ENCODE assay signal across 26 mouse cellular contexts in the genomic region with DNA sequence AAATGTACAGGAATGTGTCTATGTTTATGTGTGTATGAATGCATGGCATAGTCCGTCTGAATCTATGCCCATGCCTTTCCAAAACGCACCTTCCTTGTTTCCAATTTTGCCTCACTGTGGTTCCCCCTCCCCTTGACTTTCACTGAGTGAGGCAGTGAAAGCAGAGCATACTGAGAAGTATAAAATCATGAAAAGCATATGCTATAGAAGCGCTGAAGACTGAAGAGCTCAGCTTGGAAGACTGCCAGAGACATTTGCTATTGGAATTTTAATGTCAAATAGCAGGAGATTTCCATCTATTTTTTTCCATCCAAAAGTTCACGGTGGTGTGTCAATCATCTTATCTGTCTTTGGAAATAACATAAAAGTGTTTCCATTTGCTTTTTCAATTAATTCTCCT.
DNase-seq lines count a peak whose midpoint lies in the region; ATAC-seq and TF ChIP-seq lines count a peak whose summit lies in the region.
"Had no signal": no experiment of that assay in that cellular context is flagged by ENCODE, and none has a peak within 500 bp of the region (broad histone marks: within the 10 kb centered on the region; RNA-seq: fewer than 3 reads in every experiment).

No protein-coding gene starts in this region.

- H3K9ac ChIP-seq in embryonic facial prominence, embryonic 12.5 days: no peak overlapping the region
- H3K9ac ChIP-seq in kidney, postnatal 0 days (ENCODE audit: low read depth, low read length): no peak overlapping the region
- no peak overlapping the region for H3K9ac ChIP-seq in midbrain, embryonic 15.5 days
- no peak overlapping the region for H3K9ac ChIP-seq in midbrain, embryonic 13.5 days (replicated peaks)
- H3K9ac ChIP-seq in midbrain, postnatal 0 days (replicated peaks; ENCODE audit: low read length, poor library complexity, severe bottlenecking): no peak overlapping the region
- H3K9ac ChIP-seq: kidney, embryonic 15.5 days; limb, embryonic 13.5 days; liver, embryonic 13.5 days; midbrain, embryonic 12.5 days; neural tube, embryonic 15.5 days; stomach, embryonic 15.5 days had no signal

- 60% methylated on average over 4 of the region's 4 CpGs for WGBS in embryonic facial prominence, embryonic 12.5 days
- WGBS in embryonic facial prominence, embryonic 10.5 days: 88% methylated on average over 4 of the region's 4 CpGs
- WGBS in kidney, postnatal 0 days: 66% methylated on average over 4 of the region's 4 CpGs
- WGBS in midbrain, embryonic 15.5 days: 53% methylated on average over 4 of the region's 4 CpGs
- 69% methylated on average over 4 of the region's 4 CpGs for WGBS in midbrain, embryonic 13.5 days
- 42% methylated on average over 4 of the region's 4 CpGs for WGBS in midbrain, postnatal 0 days

- no peaks in the 10 kb centered on the region for H3K27me3 ChIP-seq in embryonic facial prominence, embryonic 12.5 days
- H3K27me3 ChIP-seq in embryonic facial prominence, embryonic 10.5 days (replicated peaks; ENCODE audit: low read depth, poor library complexity, severe bottlenecking): no peaks in the 10 kb centered on the region
- H3K27me3 ChIP-seq in kidney, postnatal 0 days (ENCODE audit: insufficient read depth, low read length): no peaks in the 10 kb centered on the region
- no peaks in the 10 kb centered on the region for H3K27me3 ChIP-seq in midbrain, embryonic 15.5 days (replicated peaks)
- no peaks in the 10 kb centered on the region for H3K27me3 ChIP-seq in midbrain, embryonic 13.5 days
- no peaks in the 10 kb centered on the region for H3K27me3 ChIP-seq in midbrain, postnatal 0 days (ENCODE audit: insufficient read depth, low read length)
- H3K27me3 ChIP-seq: kidney, embryonic 15.5 days; limb, embryonic 13.5 days; liver, embryonic 13.5 days; midbrain, embryonic 12.5 days; neural tube, embryonic 15.5 days; stomach, embryonic 15.5 days had no signal

- no peaks in the 10 kb centered on the region for H3K9me3 ChIP-seq in embryonic facial prominence, embryonic 12.5 days
- H3K9me3 ChIP-seq in embryonic facial prominence, embryonic 10.5 days: no peaks in the 10 kb centered on the region
- H3K9me3 ChIP-seq in kidney, postnatal 0 days (replicated peaks; ENCODE audit: low read length): no peaks in the 10 kb centered on the region
- H3K9me3 ChIP-seq in midbrain, embryonic 15.5 days: no peaks in the 10 kb centered on the region
- no peaks in the 10 kb centered on the region for H3K9me3 ChIP-seq in midbrain, embryonic 13.5 days
- H3K9me3 ChIP-seq in midbrain, postnatal 0 days (ENCODE audit: low read length): no peaks in the 10 kb centered on the region
- H3K9me3 ChIP-seq: kidney, embryonic 15.5 days; limb, embryonic 13.5 days; liver, embryonic 13.5 days; midbrain, embryonic 12.5 days; neural tube, embryonic 15.5 days; stomach, embryonic 15.5 days had no signal

- H3K4me1 ChIP-seq in embryonic facial prominence, embryonic 12.5 days: no peaks in the 10 kb centered on the region
- no peaks in the 10 kb centered on the region for H3K4me1 ChIP-seq in embryonic facial prominence, embryonic 10.5 days
- H3K4me1 ChIP-seq in kidney, postnatal 0 days (replicated peaks; ENCODE audit: insufficient read depth, low read length): no peaks in the 10 kb centered on the region
- no peaks in the 10 kb centered on the region for H3K4me1 ChIP-seq in midbrain, embryonic 15.5 days
- no peaks in the 10 kb centered on the region for H3K4me1 ChIP-seq in midbrain, embryonic 13.5 days (replicated peaks)
- H3K4me1 ChIP-seq in midbrain, postnatal 0 days (ENCODE audit: insufficient read depth, low read length): no peaks in the 10 kb centered on the region
- H3K4me1 ChIP-seq: kidney, embryonic 15.5 days; limb, embryonic 13.5 days; liver, embryonic 13.5 days; midbrain, embryonic 12.5 days; neural tube, embryonic 15.5 days; stomach, embryonic 15.5 days had no signal

- ATAC-seq in embryonic facial prominence, embryonic 12.5 days (ENCODE audit: insufficient number of reproducible peaks, insufficient read depth, low FRiP score, low TSS enrichment): 0 out of 2 replicates have a peak, but pooled peaks have one; percentile 56
- no peak for ATAC-seq in kidney, postnatal 0 days (replicated peaks; ENCODE audit: low FRiP score, low read depth)
- peak; percentile 45; the same call in 1 of the 2 replicates for ATAC-seq in midbrain, embryonic 15.5 days (replicated peaks)
- no peak for ATAC-seq in midbrain, embryonic 13.5 days
- ATAC-seq in midbrain, postnatal 0 days (ENCODE audit: low FRiP score): no peak

- no peak overlapping the region for H3K4me2 ChIP-seq in embryonic facial prominence, embryonic 12.5 days (replicated peaks)
- no peak overlapping the region for H3K4me2 ChIP-seq in kidney, postnatal 0 days (ENCODE audit: low read length)
- no peak overlapping the region for H3K4me2 ChIP-seq in midbrain, embryonic 15.5 days
- no peak overlapping the region for H3K4me2 ChIP-seq in midbrain, embryonic 13.5 days (replicated peaks)
- H3K4me2 ChIP-seq in midbrain, postnatal 0 days (ENCODE audit: low read depth, low read length, poor library complexity, severe bottlenecking): no peak overlapping the region
- H3K4me2 ChIP-seq: heart, embryonic 11.5 days; kidney, embryonic 15.5 days; limb, embryonic 13.5 days; liver, embryonic 13.5 days; midbrain, embryonic 12.5 days; neural tube, embryonic 15.5 days; stomach, embryonic 15.5 days had no signal

- H3K27ac ChIP-seq in embryonic facial prominence, embryonic 12.5 days: no peak overlapping the region
- H3K27ac ChIP-seq in embryonic facial prominence, embryonic 10.5 days (replicated peaks): no peak overlapping the region
- H3K27ac ChIP-seq in kidney, postnatal 0 days: no peak overlapping the region
- no peak overlapping the region for H3K27ac ChIP-seq in midbrain, embryonic 15.5 days
- no peak overlapping the region for H3K27ac ChIP-seq in midbrain, embryonic 13.5 days
- no peak overlapping the region for H3K27ac ChIP-seq in midbrain, postnatal 0 days (ENCODE audit: low read depth, low read length)
- H3K27ac ChIP-seq: gastrocnemius, adult 2 months; kidney, embryonic 15.5 days; limb, embryonic 13.5 days; liver, embryonic 13.5 days; macrophage; midbrain, embryonic 12.5 days; neural tube, embryonic 15.5 days; stomach, embryonic 15.5 days had no signal

- no peak overlapping the region for H3K4me3 ChIP-seq in embryonic facial prominence, embryonic 12.5 days
- H3K4me3 ChIP-seq in embryonic facial prominence, embryonic 10.5 days: no peak overlapping the region
- no peak overlapping the region for H3K4me3 ChIP-seq in kidney, postnatal 0 days (replicated peaks; ENCODE audit: low read depth, low read length)
- H3K4me3 ChIP-seq in midbrain, embryonic 15.5 days: no peak overlapping the region
- H3K4me3 ChIP-seq in midbrain, embryonic 13.5 days (replicated peaks): no peak overlapping the region
- H3K4me3 ChIP-seq in midbrain, postnatal 0 days (ENCODE audit: low read depth, low read length): no peak overlapping the region
- H3K4me3 ChIP-seq: erythroblast, embryonic 14.5 days; gastrocnemius, adult 2 months; kidney, embryonic 15.5 days; limb, embryonic 13.5 days; liver, embryonic 13.5 days; midbrain, embryonic 12.5 days; neural tube, embryonic 15.5 days; stomach, embryonic 15.5 days had no signal

- DNase-seq in embryonic facial prominence, embryonic 10.5 days (ENCODE audit: low spot score): no peak
- peak; percentile 0 for DNase-seq in kidney, postnatal 0 days (ENCODE audit: low spot score)
- no peak for DNase-seq in kidney, postnatal 14 days
- peak; percentile 14 for DNase-seq in midbrain, postnatal 0 days (ENCODE audit: low spot score)
- no peak for DNase-seq in gastrocnemius, adult 8-10 months (ENCODE audit: low spot score in 2 of 2)
- DNase-seq: adrenal gland, postnatal 14 days; cerebellum, adult 11-12 months; gastrocnemius, adult 2 months; heart, adult 11 months; kidney, adult 11 months; liver, embryonic 13.5 days; lung, adult 2 months; right cerebral cortex, adult 18-20 months; thymus, adult 18-20 months; thymus, postnatal 36 days had no signal

- TF ChIP-seq CTCF in kidney, postnatal 0 days (IDR thresholded peaks at IDR 0.05; ENCODE audit: low read depth): no peak
- no peak for TF ChIP-seq CTCF in midbrain, postnatal 0 days (IDR thresholded peaks at IDR 0.05)

- no peaks in the 10 kb centered on the region for H3K36me3 ChIP-seq in embryonic facial prominence, embryonic 12.5 days
- H3K36me3 ChIP-seq in embryonic facial prominence, embryonic 10.5 days (replicated peaks): no peaks in the 10 kb centered on the region
- H3K36me3 ChIP-seq in kidney, postnatal 0 days (ENCODE audit: insufficient read depth, low read length): no peaks in the 10 kb centered on the region
- no peaks in the 10 kb centered on the region for H3K36me3 ChIP-seq in midbrain, embryonic 15.5 days (replicated peaks)
- H3K36me3 ChIP-seq in midbrain, embryonic 13.5 days: no peaks in the 10 kb centered on the region
- no peaks in the 10 kb centered on the region for H3K36me3 ChIP-seq in midbrain, postnatal 0 days (ENCODE audit: insufficient read depth, low read length)
- H3K36me3 ChIP-seq: kidney, embryonic 15.5 days; limb, embryonic 13.5 days; liver, embryonic 13.5 days; midbrain, embryonic 12.5 days; neural tube, embryonic 15.5 days; stomach, embryonic 15.5 days had no signal

Comparison
In these comparisons a context has a peak if more than half of its experiments do, and no peak if none do; other contexts are left out.
1. ATAC-seq: peak in embryonic facial prominence, embryonic 12.5 days (single experiment) and midbrain, embryonic 15.5 days (single experiment); none in kidney, postnatal 0 days (single experiment), midbrain, embryonic 13.5 days (single experiment) and midbrain, postnatal 0 days (single experiment).
2. DNase-seq: peak in kidney, postnatal 0 days (single experiment) and midbrain, postnatal 0 days (single experiment); none in embryonic facial prominence, embryonic 10.5 days (single experiment), kidney, postnatal 14 days (single experiment) and gastrocnemius, adult 8-10 months (0 of 2).